Mouse (Mus musculus) hindbrain, embryonic 11.5 days (tissue): ENCODE data around the gene Klhl6. TPM values are rescaled to one million over a fixed set of nuclear protein-coding genes. Genes with fewer than 3 reads are reported as not detected.
"Not testable (repeated sequence)": the region's sequence is repeated elsewhere in the genome, so short reads cannot be mapped to it uniquely, and the experiment has no call there.

ENCODE experiments used
- ATAC-seq: fragments of 200-750 bp; cut with Nextera tagmentation; 2 replicates; pipeline ENCODE4 v1.8.0; 2017; ENCODE audit warnings: mild to moderate bottlenecking, moderate TSS enrichment, moderate library complexity; ENCODE audit not compliant: low FRiP score
- DNase-seq: peaks from one replicate; pipeline ENCODE4 v3.0.0-alpha.2; 2015; ENCODE audit warnings: low spot score
- H3K27ac ChIP-seq: fragments of 300-500 bp; sonication (generic); 2 replicates; pipeline ENCODE4 v1.5.1; 2014; ENCODE audit warnings: mild to moderate bottlenecking, low read depth, low read length
- H3K27me3 ChIP-seq: fragments of 300-500 bp; sonication (generic); 2 replicates; pipeline ENCODE4 v1.6.1; 2014; ENCODE audit warnings: mild to moderate bottlenecking, low read length, moderate library complexity, mixed read lengths; ENCODE audit not compliant: control insufficient read depth, insufficient read depth
- H3K36me3 ChIP-seq: fragments of 300-500 bp; sonication (generic); 2 replicates; pipeline ENCODE4 v1.6.1; 2014; ENCODE audit warnings: mild to moderate bottlenecking, low read length, moderate library complexity, mixed read lengths; ENCODE audit not compliant: control insufficient read depth, insufficient read depth
- H3K4me1 ChIP-seq: fragments of 300-500 bp; sonication (generic); replicated peaks from 2 replicates; pipeline ENCODE4 v1.6.1; 2014; ENCODE audit warnings: low read length, mixed read lengths; ENCODE audit not compliant: control insufficient read depth, insufficient read depth
- H3K4me2 ChIP-seq: fragments of 300-500 bp; sonication (generic); replicated peaks from 2 replicates; pipeline ENCODE4 v1.6.1; 2014; ENCODE audit warnings: mild to moderate bottlenecking, low read depth, low read length
- H3K4me3 ChIP-seq: fragments of 300-500 bp; sonication (generic); 2 replicates; pipeline ENCODE4 v1.5.1; 2014; ENCODE audit warnings: low read depth, low read length
- H3K9ac ChIP-seq: fragments of 300-500 bp; sonication (generic); 2 replicates; pipeline ENCODE4 v1.6.1; 2014; ENCODE audit warnings: low read depth, low read length
- H3K9me3 ChIP-seq: fragments of 300-500 bp; sonication (generic); 2 replicates; pipeline ENCODE4 v1.6.1; 2016; ENCODE audit warnings: low read length; ENCODE audit not compliant: control insufficient read depth
- WGBS: fragments of 180-500 bp; shearing (Covaris S2); extraction: QIAGEN DNeasy Blood & Tissue Kit; methylation state at CpG from one replicate; pipeline ENCODE4 v1.1.7; 2014; 5-methylcytosine and 5-hydroxymethylcytosine counted together
- polyA plus RNA-seq: library from polyadenylated mRNA; unstranded; fragments of >200 nt; fragmentation: Nextera tagmentation; extraction: Ambion mirVana; gene quantifications from 2 replicates; pipeline ENCODE4 v1.2.1, GENCODE M21; 2014

The Klhl6 gene
- polyA plus RNA-seq: 7.3 and 8.3 TPM in 2 replicates

DNA sequence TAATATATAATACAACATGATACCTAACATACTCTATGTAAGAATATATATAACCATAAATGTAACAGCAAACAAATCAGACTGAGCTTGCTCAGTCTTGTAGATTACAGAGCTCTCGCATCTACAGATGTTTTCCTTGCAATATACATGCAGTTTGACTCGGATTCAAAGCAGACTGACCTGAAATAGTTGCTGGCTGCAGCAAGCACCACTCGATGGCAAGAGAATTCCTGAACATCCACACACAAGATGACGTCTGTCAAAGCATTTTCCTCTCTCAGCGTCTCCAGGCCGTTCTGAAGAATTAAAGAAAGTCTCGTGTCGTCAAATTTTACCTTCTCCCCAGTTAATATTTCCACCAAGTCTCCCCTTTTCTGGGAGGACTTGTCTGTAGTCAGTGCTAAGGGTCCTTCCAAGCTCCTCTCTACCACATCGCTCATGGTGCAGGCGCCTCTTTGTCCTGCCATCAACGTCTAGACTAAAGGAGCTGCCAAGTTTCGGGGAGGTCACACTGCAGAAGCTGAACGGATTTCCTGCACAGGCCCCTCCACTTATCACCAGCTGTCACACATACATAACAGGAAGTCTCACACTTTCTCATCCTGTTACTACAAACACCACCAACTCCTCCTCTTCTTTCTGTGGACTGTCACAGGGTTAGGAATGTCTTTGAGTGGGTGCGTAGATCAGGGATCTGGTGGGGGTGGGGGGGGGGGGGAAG is at the start of gene Klhl6:
Gene Klhl6, minus strand, starts transcription at position 501 of the 721 bp plus-strand sequence.
- Histone ChIP-seq H3K27me3 (no peaks in the 10 kb centered on the region), H3K4me2 (no peak within 1 kb of the TSS), H3K9ac (no peak within 1 kb of the TSS), H3K36me3 (no peaks in the 10 kb centered on the region), H3K4me3 (no peak within 1 kb of the TSS), H3K9me3 (no peaks in the 10 kb centered on the region), H3K27ac (no peak within 1 kb of the TSS), H3K4me1 (no peaks in the 10 kb centered on the region)
- ATAC-seq: no peak
- DNase-seq: peak; percentile 6
- WGBS: 63% methylated on average over 14 of the region's 14 CpGs

DNA sequence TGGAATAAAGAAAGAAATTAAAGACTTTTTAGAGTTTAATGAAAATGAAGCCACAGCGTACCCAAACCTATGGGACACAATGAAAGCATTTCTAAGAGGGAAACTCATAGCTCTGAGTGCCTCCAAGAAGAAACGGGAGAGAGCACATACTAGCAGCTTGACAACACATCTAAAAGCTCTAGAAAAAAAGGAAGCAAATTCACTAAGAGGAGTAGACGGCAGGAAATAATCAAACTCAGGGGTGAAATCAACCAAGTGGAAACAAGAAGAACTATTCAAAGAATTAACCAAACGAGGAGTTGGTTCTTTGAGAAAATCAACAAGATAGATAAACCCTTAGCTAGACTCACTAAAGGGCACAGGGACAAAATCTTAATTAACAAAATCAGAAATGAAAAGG is 44.4 kb upstream of the Klhl6 start:
- H3K4me1 ChIP-seq, DNase-seq, H3K9ac ChIP-seq, H3K4me2 ChIP-seq, H3K27me3 ChIP-seq, H3K27ac ChIP-seq, H3K9me3 ChIP-seq, H3K4me3 ChIP-seq, H3K36me3 ChIP-seq, ATAC-seq: not testable (repeated sequence)
- 85% methylated on average over 2 of the region's 4 CpGs for WGBS

DNA sequence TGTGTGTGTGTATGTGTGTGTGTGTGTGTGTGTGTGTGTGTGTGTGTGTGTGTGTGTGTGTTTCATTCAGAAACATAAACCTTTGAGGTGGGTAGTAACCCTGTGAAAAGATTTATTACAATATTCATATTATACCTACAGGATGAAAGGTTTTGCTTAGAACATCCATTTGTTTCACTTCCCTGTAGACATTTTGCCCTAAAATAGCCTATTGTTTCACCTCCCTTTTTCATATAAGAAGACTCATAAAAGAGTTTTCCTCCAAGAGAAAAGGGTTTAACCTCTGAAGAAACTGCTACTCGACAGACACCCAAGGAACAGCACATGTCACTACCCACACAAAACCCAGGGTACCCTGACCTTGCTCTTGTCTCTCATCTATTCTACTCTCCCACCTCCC is 40.0 kb upstream of the Klhl6 start:
- no peaks in the 10 kb centered on the region for H3K4me1 ChIP-seq
- DNase-seq (no peak), ATAC-seq (no peak)
- H3K27me3 ChIP-seq: no peaks in the 10 kb centered on the region
- no peak overlapping the region for H3K9ac ChIP-seq
- H3K4me2 ChIP-seq: no peak overlapping the region
- H3K9me3 ChIP-seq: no peaks in the 10 kb centered on the region
- H3K36me3 ChIP-seq: no peaks in the 10 kb centered on the region
- 85% methylated on average over 1 of the region's 1 CpGs for WGBS
- H3K27ac ChIP-seq: no peak overlapping the region
- no peak overlapping the region for H3K4me3 ChIP-seq

DNA sequence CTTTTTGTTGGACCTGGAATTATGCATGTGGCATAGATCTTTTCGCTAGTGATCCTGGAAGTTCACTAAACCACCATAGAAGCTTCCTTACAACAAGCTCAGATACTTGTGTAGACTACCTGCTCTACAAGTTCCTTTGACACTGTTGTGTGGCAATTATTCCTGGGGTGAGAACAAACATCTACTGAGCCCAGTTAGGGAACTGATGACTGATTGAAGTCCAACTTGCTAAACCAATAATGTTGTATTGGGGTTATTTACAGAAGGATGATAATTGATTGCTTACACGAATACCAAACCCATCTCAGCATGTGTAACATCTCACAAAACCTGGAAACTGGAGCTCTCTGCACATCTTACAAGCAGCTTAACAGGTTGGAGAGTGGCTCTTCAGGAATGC is 39.0 kb upstream of the Klhl6 start:
- DNase-seq (no peak), ATAC-seq (no peak)
- H3K4me2 ChIP-seq: no peak overlapping the region
- no peak overlapping the region for H3K9ac ChIP-seq
- H3K4me1 ChIP-seq: no peaks in the 10 kb centered on the region
- H3K27ac ChIP-seq: no peak overlapping the region
- H3K4me3 ChIP-seq: no peak overlapping the region
- 80% methylated on average over 2 of the region's 2 CpGs for WGBS
- H3K36me3 ChIP-seq: no peaks in the 10 kb centered on the region
- no peaks in the 10 kb centered on the region for H3K27me3 ChIP-seq
- no peaks in the 10 kb centered on the region for H3K9me3 ChIP-seq

DNA sequence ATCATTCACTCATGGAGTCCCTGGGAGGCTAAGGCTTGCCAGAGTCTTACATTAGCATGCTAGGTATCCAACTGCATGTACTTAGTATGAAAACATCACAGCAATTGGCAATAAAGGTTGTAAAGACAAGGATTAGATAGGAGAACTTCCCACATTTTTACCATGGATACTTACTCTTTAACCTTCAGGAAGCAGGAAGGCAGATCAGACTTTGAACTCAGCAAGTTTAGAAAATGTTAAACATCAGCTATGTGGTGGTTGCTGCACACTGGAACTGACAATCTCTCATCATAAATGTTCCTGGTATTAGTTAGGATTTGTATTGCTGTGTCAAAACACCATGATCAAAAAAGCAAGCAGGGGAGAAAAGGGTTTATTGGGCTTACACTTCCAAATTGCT is 29.8 kb upstream of the Klhl6 start:
- ATAC-seq: no peak
- no peaks in the 10 kb centered on the region for H3K27me3 ChIP-seq

DNA sequence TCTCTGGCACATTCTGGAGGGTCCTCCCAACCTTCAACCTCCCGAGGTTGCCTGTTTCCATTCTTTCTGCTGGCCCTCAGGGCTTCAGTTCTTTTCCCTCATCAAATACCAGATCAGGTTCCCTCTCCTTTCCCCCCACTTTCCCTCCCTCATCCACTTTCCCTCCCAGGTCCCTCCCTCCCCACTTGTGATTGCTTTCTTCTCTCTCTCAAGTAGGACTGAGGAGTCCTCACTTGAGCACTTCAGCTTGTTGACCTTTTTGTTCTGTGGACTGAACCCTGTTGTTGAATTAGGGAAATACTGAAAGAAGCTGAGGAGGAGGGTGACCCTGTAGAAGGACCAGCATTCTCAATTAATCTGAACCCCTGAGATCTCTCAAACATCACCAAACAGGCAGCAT is 23.2 kb upstream of the Klhl6 start:
- Histone ChIP-seq H3K9ac (no peak overlapping the region), H3K4me3 (no peak overlapping the region), H3K4me1 (no peaks in the 10 kb centered on the region), H3K9me3 (no peaks in the 10 kb centered on the region), H3K27ac (no peak overlapping the region), H3K27me3 (no peaks in the 10 kb centered on the region), H3K4me2 (no peak overlapping the region), H3K36me3 (no peaks in the 10 kb centered on the region)
- no peak for ATAC-seq
- 57% methylated on average over 1 of the region's 1 CpGs for WGBS
- no peak for DNase-seq

More for the DNA sequence above, 29.8 kb upstream of the Klhl6 start:
- Histone ChIP-seq H3K27ac (no peak overlapping the region), H3K4me1 (no peaks in the 10 kb centered on the region), H3K4me2 (no peak overlapping the region), H3K9me3 (no peaks in the 10 kb centered on the region), H3K36me3 (no peaks in the 10 kb centered on the region), H3K9ac (no peak overlapping the region), H3K4me3 (no peak overlapping the region)
- no peak for DNase-seq

GRCm38 (mm10) chr16:20000286-20000685 is 17.4 kb upstream of the Klhl6 start:
- not testable (repeated sequence) for DNase-seq, H3K4me1 ChIP-seq, H3K36me3 ChIP-seq, H3K27ac ChIP-seq, H3K4me2 ChIP-seq, ATAC-seq, H3K4me3 ChIP-seq, H3K9ac ChIP-seq, H3K9me3 ChIP-seq, H3K27me3 ChIP-seq
- WGBS: 91% methylated on average over 8 of the region's 8 CpGs

- no peaks in the 10 kb centered on the region for H3K9me3 ChIP-seq
- no peaks in the 10 kb centered on the region for H3K27me3 ChIP-seq
- no peak for ATAC-seq
- H3K27ac ChIP-seq: no peak overlapping the region
- no peaks in the 10 kb centered on the region for H3K4me1 ChIP-seq
- no peak overlapping the region for H3K4me3 ChIP-seq
- H3K4me2 ChIP-seq: no peak overlapping the region
- no peak for DNase-seq
- 86% methylated on average over 7 of the region's 7 CpGs for WGBS
- no peak overlapping the region for H3K9ac ChIP-seq
- H3K36me3 ChIP-seq: no peaks in the 10 kb centered on the region
These were observed 14.8 kb upstream of the Klhl6 start for GRCm38 (mm10) chr16:19997616-19998015.

DNA sequence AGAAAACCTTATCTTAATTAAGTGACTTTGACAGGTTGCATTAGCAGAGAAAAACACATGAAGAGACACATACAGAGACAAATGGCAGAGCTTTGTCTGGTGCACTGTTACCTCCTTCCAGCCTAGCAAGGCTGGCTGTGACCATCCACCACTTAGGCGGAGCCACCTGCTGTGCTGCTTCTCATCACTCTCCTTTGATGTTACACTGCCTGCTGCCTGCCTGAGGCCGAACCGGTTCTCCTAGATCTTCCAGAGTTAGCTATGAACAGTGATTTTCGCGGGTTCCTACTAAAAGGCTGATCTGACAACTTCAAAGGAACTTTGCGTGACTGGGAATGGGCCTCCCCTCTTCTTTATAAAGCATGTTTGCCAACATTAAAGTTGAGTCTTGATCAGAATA is 14.1 kb upstream of the Klhl6 start:
- H3K4me2 ChIP-seq, H3K4me3 ChIP-seq, H3K9ac ChIP-seq, H3K27ac ChIP-seq, H3K4me1 ChIP-seq, ATAC-seq, DNase-seq, H3K27me3 ChIP-seq, H3K9me3 ChIP-seq, H3K36me3 ChIP-seq: not testable (repeated sequence)
- 11% methylated on average over 6 of the region's 6 CpGs for WGBS
